Mouse (Mus musculus) ES-E14 (cell line): ENCODE measurements at regions not wholly inside any gene's neighbourhood (a gene's known extent, or its start where the extent isn't known, plus 50 kb on each side); places are given as distances from the start of the nearest gene placed in this dataset.
"Not testable (repeated sequence)": the region's sequence is repeated elsewhere in the genome, so short reads cannot be mapped to it uniquely, and the experiment has no call there.

Source experiments
- DNase-seq: peaks from one replicate; pipeline ENCODE4 v3.0.0-alpha.2; 2013; ENCODE audit warnings: low read depth, low spot score
- H3K27ac ChIP-seq: 2 replicates; pipeline ENCODE4 v1.5.1; 2012; ENCODE audit warnings: low read depth, mild to moderate bottlenecking, low read length, moderate library complexity, mixed read lengths; ENCODE audit not compliant: poor library complexity, insufficient read depth, severe bottlenecking
- H3K36me3 ChIP-seq: 2 replicates; pipeline ENCODE4 v1.6.1; 2012; ENCODE audit warnings: mild to moderate bottlenecking, low read length, moderate library complexity, mixed read lengths; ENCODE audit not compliant: control insufficient read depth, poor library complexity, insufficient read depth, severe bottlenecking
- H3K4me1 ChIP-seq, 2 experiments: fragments of 150-350 bp in 1 of 2; sonication (generic) in 1 of 2; 2 replicates each; pipeline ENCODE4 v1.6.1; 2012; ENCODE audit warnings: low read length in 2 of 2, mild to moderate bottlenecking in 1 of 2, mixed read lengths in 1 of 2; ENCODE audit not compliant: control insufficient read depth in 2 of 2, insufficient read depth in 2 of 2, poor library complexity in 1 of 2
- H3K4me3 ChIP-seq, 2 experiments: fragments of 150-350 bp in 1 of 2; sonication (generic) in 1 of 2; 2 replicates each; pipeline ENCODE4 v1.5.1; 2012; ENCODE audit warnings: low read length in 2 of 2, low read depth in 1 of 2, mild to moderate bottlenecking in 1 of 2, mixed read lengths in 1 of 2; ENCODE audit not compliant: insufficient read depth in 1 of 2, poor library complexity in 1 of 2, severe bottlenecking in 1 of 2
- H3K9ac ChIP-seq: 2 replicates; pipeline ENCODE4 v1.6.1; 2012; ENCODE audit warnings: low read depth, mild to moderate bottlenecking, low read length, mixed read lengths; ENCODE audit not compliant: poor library complexity, insufficient read depth, severe bottlenecking
- H3K9me3 ChIP-seq: fragments of 150-350 bp; sonication (generic); 2 replicates; pipeline ENCODE4 v1.6.1; 2012; ENCODE audit warnings: low read depth, mild to moderate bottlenecking, low read length; ENCODE audit not compliant: control insufficient read depth, insufficient read depth
- CHD2 ChIP-seq: IDR thresholded peaks from 2 replicates; pipeline ENCODE4 v1.6.1; 2014; ENCODE audit warnings: mild to moderate bottlenecking, low read depth, low read length, inconsistent platforms
- HCFC1 ChIP-seq: IDR thresholded peaks from 2 replicates; pipeline ENCODE4 v1.6.1; 2012; ENCODE audit warnings: low read length, inconsistent platforms, borderline replicate concordance; ENCODE audit not compliant: insufficient read depth
- MAFK ChIP-seq: IDR thresholded peaks from 2 replicates; pipeline ENCODE4 v1.6.1; 2014; ENCODE audit warnings: mild to moderate bottlenecking, low read depth, low read length, inconsistent platforms; ENCODE audit not compliant: insufficient read depth
- ZC3H11A ChIP-seq: IDR thresholded peaks from 2 replicates; pipeline ENCODE4 v1.6.1; 2012; ENCODE audit warnings: low read depth, mild to moderate bottlenecking, inconsistent platforms, low read length, borderline replicate concordance
- ZNF384 ChIP-seq: IDR thresholded peaks from 2 replicates; pipeline ENCODE4 v1.6.1; 2012; ENCODE audit warnings: low read depth, low read length, inconsistent platforms
- in situ Hi-C, 2 experiments: fragments of 600-800 bp; cut with MboI; formaldehyde crosslinking; loops; one replicate each; pipeline ENCODE4 v1.15.1; 2025; ENCODE audit warnings: low sequenced_read_pairs in 2 of 2, inconsistent platforms in 1 of 2; ENCODE audit not compliant: unreplicated experiment in 2 of 2

DNA sequence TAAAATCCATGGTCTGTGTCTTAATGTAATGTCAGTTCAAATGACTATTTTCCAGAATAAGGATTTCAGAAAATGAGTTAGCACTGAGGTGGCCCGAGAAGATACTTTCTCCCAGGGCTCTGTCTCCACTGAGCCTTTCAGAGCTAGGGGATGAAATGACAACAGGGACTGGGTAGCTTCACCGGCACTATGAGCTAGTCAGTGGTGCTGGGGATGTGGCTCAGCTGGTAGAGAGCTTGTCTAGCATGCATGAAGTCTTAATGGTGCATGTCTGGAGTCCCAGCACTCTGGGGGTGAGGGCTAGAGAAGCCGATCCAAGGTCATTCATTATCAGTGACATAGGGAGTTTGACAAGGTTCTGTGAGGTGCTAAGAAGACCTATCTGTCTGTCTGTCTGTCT is 75.1 kb upstream of the Rpl34 start:
- in situ Hi-C loops, result no loop called here

DNA sequence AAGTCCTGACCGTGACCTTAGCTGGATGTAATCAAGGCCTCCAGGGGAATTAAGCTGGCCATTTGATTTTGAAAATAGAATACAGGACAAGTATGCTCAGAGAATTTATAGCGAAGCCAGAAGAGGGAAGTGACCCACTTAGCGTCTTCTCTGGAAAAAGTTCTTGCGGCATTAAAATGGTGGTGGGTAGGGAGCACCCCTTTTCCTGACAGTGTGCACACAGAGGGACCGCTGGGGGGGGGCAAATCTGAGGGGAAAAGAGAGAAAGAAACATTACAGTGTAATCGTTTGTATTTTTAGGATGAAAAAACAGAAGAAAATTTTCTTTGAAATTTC is 74.1 kb upstream of the Rpl34 start:
- no peaks in the 10 kb centered on the region for H3K36me3 ChIP-seq
- H3K4me3 ChIP-seq, result no peak overlapping the region
- in situ Hi-C loops, result no loop called here
- DNase-seq, result no peak
- H3K27ac ChIP-seq, result no peak overlapping the region
- no peak overlapping the region for H3K9ac ChIP-seq
- no peaks in the 10 kb centered on the region for H3K4me1 ChIP-seq
- no peaks in the 10 kb centered on the region for H3K9me3 ChIP-seq
- no peak for TF ChIP-seq ZC3H11A
- no peak for TF ChIP-seq CHD2
- no peak for TF ChIP-seq HCFC1
- no peak for TF ChIP-seq MAFK
- TF ChIP-seq ZNF384, result no peak

More for the DNA sequence above, 75.1 kb upstream of the Rpl34 start:
- Histone ChIP-seq H3K9ac (no peak overlapping the region), H3K4me3 (no peak overlapping the region), H3K36me3 (no peaks in the 10 kb centered on the region), H3K9me3 (no peaks in the 10 kb centered on the region), H3K27ac (no peak overlapping the region), H3K4me1 (no peaks in the 10 kb centered on the region)
- TF ChIP-seq MAFK (no peak), CHD2 (no peak), ZC3H11A (no peak), ZNF384 (no peak), HCFC1 (no peak)
- DNase-seq, result no peak

DNA sequence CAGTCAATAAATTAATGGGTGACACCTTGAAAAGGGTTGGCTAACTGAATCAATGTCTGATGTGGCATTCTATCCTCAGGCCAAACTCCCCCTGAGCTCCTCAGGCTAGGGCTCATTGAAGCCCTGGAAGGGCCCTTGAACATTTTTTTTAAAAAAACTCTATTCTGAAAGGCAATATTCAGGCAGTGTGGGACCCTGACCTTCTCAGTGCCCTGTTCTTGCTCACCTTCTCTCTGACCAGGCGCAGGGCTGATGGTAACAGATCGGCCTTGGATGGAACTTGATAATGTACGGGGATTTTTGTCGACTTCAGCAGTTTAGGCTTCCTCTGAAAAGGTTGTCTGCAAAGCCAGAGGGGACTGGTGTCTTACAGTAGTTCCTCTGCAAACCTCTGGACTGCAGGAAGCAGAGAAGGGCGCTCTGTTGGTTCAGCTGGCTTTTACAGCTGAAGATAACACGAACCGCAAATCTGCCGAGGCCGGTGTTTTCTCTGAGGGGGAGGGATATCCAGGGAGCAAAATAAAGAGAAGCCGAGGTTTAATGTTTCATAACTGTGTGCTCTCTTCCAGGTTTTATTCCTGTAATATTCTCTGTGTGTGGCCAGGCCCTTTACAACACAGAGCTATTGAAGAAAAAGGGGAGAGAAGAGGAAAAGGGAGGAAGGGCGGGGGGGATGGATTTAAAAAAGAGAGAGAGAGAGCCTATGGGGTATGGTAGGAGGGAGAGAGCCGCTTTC is 73.6 kb upstream of the Rpl34 start:
- no peak overlapping the region for H3K27ac ChIP-seq
- DNase-seq, result no peak

DNA sequence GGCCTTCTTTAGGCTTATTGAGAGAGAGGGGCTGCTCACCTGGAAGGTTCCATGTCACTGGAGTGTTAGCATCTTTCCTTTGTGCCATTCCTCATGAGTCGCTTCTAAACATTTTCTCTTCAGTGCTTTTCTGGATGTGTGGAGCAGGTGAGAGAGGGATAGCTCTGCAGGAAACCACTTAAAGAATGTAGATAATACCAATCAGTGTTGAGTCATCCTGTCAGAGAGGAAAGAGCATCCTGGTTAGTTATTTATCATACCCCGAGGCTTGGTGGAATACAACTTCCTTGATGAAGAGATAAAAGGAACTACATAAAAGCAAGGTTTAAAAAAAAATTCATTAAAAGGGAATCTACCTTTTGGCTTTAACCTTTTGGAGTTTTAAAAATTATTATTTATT is 69.8 kb upstream of the Rpl34 start:
- in situ Hi-C loops, result no loop called here
- H3K36me3 ChIP-seq, result no peaks in the 10 kb centered on the region
- no peak for DNase-seq
- no peak overlapping the region for H3K27ac ChIP-seq
- TF ChIP-seq CHD2 (no peak), ZNF384 (no peak), HCFC1 (no peak), MAFK (no peak), ZC3H11A (no peak)
- no peaks in the 10 kb centered on the region for H3K9me3 ChIP-seq
- H3K4me1 ChIP-seq, result peaks cover 2% of the 10 kb centered on the region in 2 experiments; a peak in 1 of 4 replicates
- H3K9ac ChIP-seq, result no peak overlapping the region
- no peak overlapping the region for H3K4me3 ChIP-seq

More for the DNA sequence above, 73.6 kb upstream of the Rpl34 start:
- Histone ChIP-seq H3K9ac (no peak overlapping the region), H3K4me3 (no peak overlapping the region), H3K36me3 (no peaks in the 10 kb centered on the region), H3K4me1 (no peaks in the 10 kb centered on the region), H3K9me3 (no peaks in the 10 kb centered on the region)
- in situ Hi-C loops, result no loop called here
- TF ChIP-seq ZNF384 (no peak), CHD2 (no peak), ZC3H11A (no peak), MAFK (no peak), HCFC1 (no peak)

DNA sequence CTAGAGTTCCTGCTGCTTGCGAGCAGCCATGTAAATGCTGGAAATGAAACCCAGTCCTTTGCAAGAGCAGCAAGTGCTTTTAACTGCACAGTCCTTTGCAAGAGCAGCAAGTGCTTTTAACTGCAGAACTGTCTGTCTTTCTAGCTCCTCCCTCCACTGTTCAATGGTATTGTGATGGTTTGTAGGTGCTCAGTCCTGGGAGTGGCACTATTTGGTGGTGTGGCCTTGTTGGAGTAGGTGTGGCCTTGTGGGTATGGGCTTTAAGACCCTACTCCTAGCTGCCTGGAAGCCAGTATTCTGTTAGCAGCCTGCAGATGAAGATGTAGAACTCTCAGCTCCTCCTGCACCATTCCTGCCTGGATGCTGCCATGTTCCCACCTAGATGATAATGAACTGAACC is 67.8 kb upstream of the Rpl34 start:
- DNase-seq, result peak; percentile 29
- in situ Hi-C loops, H3K36me3 ChIP-seq, H3K9me3 ChIP-seq, H3K27ac ChIP-seq, H3K9ac ChIP-seq, H3K4me1 ChIP-seq, H3K4me3 ChIP-seq: not testable (repeated sequence)
